Mouse (Mus musculus) heart, adult 18-20 months (tissue): ENCODE measurements at regions not wholly inside any gene's neighbourhood (a gene's known extent, or its start where the extent isn't known, plus 50 kb on each side); places are given as distances from the start of the nearest gene placed in this dataset.

Experiments
- DNase-seq, 2 experiments: peaks; one replicate each; pipeline ENCODE4 v3.0.0; 2021 to 2022; ENCODE audit warnings: mixed read lengths in 1 of 2

- DNase-seq = no peak
These were observed 67.7 kb upstream of the Kcnma1 start for GRCm38 (mm10) chr14:24081911-24082558.

- DNase-seq = no peak
These were observed 54.4 kb upstream of the Kcnma1 start for GRCm38 (mm10) chr14:24068693-24069092.

- DNase-seq = peak; percentile 26 to 76
These were observed 53.4 kb upstream of the Kcnma1 start for GRCm38 (mm10) chr14:24067657-24068056.

- DNase-seq = no peak
These were observed 51.0 kb upstream of the Kcnma1 start for GRCm38 (mm10) chr14:24065231-24065767.
